Mouse (Mus musculus) CD4-positive, CD25-positive, alpha-beta regulatory T cell (primary cell): ENCODE measurements around the gene 2010315B03Rik. TPM values are rescaled to one million over a fixed set of nuclear protein-coding genes. Genes with fewer than 3 reads are reported as not detected.

ENCODE experiments used
- polyA plus RNA-seq: library from polyadenylated mRNA; unstranded; fragments of 100-300 nt; shearing (Covaris generic); gene quantifications from one replicate; pipeline ENCODE4 v1.2.1, GENCODE M21; 2017

Gene 2010315B03Rik
- 25.8 TPM for polyA plus RNA-seq

GRCm38 (mm10) chr9:124312171-124313142, at the start of gene 2010315B03Rik:
2010315B03Rik (minus strand) TSS chr9:124312696.

Other genes starting within 250 kb of the 2010315B03Rik start
- 14.9 TPM for gene Ccr2, start 210.7 kb downstream of the 2010315B03Rik start, polyA plus RNA-seq
- 4.5 TPM for gene Ccr5, start 191.2 kb downstream of the 2010315B03Rik start, polyA plus RNA-seq
- gene Ppp2r3d, start 164.2 kb upstream of the 2010315B03Rik start, polyA plus RNA-seq, result 95.9 TPM
- gene Gm21836, start 181.1 kb upstream of the 2010315B03Rik start, polyA plus RNA-seq, result not detected